Mouse (Mus musculus) thymus, postnatal 25 days (tissue): Measurements from ENCODE around the gene Grin3a.

Source experiments
- DNase-seq: peaks from one replicate; pipeline ENCODE4 v3.0.0; 2022

Grin3a gene

DNA sequence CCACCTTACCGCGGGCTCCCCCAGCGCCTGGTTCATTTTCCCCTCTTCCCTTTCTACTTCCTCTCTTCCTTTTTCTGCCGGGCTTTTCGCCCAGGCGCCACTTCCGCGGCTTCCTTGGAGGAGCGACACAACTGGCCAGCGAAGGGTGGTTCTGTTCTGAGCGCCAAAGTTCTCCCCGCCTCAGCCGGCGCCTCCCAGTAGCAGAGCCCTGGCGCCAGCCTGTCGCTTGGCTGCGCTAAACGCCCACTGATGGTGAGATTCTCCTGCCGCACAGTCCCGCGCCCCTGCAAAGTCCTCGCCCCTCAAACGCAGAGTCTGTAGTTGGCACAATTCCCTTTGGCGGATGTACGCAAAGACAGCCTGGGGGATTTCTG lies at the start of gene Grin3a:
Gene Grin3a (minus strand): TSS at position 133 of the 374 bp plus-strand sequence.
- DNase-seq: no peak

DNA sequence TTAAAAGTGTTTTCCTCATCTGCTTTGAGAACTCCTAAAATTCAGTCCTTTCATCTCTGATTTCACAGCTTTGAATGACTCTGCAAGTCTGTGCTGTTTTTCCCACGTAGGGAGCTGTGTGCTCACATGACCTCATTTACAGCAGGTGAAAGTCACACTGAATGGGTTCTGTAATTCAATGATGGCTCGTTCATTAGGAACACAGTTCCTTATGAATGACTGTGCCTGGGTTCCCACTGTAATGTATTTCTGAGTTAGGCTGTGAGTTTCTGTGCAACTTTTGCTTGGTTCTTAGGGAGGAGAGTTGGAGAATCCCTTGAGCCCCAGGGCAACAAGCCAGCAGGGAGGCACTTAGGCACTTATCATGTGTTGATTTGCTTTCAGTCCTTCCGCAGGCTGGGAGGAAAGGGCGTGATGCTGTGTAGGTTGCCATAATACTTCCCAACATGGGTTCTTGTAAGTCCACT lies 46.3 kb upstream of the Grin3a start:
- DNase-seq: no peak

DNA sequence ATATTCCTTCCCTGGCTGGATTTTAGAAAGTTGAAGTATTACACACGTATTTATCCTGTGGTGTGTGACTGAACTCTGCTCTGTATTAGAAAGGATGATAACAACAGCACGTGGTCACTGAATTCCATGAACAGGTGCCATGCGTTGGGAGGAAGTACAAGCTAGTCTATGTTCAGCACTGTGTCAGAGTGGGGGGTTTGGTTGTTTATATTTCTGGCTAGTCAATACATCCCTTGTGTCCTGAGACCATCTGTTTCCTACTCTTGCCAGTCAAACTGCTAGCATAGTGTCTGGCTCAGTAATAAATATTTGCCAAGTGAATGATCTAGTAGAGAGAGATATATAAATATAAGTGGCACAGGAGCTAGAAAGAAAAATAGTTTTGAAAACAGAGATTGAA lies 31.5 kb upstream of the Grin3a start:
- DNase-seq: no peak

DNA sequence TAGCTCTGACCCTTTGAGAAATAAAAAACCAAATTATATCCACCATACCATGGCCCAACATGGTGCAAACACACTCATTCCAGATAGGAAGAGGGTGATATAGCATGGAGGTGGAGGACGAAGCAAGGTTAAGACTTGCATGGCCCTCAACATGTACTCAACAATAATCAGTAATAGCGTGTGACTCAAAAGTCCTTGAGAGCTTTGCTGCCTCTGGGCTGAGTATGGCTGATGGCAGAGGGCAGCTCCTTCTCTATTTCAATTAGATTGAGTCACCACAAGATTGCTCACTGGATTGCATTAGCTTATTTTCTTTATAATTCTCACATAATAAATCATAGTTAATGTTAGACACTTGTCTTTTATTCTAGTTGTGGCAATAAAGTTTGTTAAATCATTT lies 15.1 kb upstream of the Grin3a start:
- no peak for DNase-seq

DNA sequence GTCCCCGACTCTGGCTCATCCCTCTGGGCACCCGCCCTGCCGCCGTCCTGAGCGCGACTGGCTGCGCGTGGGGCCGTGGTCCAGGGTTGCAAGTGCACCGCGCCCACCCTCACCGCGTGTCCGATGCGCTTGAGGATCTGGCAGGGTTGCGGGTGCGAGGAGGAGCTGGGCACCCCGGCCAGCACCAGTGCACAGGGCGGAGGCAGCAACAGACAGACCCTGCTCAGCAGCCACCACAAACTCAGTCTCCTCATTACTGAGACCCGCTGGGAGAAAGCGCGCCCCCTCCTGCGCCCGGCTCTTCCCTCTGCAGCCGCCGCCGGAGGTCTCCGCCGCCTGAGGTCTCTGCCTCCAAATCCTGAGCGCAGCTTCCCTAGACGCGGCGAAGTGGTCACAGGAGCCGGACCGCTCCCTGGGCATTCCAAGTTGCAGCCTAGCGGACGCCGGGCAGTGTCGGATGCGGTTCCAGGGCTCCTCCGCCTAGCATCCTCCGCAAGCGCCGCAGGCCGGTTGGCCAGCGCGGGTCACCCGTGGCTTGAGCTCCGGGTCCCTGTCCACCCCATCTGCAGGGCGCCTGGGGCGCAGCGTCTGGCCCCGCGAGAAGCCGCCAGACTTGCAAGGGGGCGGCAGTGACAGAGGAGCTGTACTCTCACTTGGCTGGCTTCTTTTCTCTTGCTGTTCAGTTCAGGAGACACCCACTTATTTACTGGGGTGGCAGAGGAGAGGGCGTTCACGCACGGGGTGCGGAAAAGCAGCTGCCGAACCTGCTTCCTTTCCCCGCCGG lies 524 bp downstream of the Grin3a start:
- DNase-seq: no peak

DNA sequence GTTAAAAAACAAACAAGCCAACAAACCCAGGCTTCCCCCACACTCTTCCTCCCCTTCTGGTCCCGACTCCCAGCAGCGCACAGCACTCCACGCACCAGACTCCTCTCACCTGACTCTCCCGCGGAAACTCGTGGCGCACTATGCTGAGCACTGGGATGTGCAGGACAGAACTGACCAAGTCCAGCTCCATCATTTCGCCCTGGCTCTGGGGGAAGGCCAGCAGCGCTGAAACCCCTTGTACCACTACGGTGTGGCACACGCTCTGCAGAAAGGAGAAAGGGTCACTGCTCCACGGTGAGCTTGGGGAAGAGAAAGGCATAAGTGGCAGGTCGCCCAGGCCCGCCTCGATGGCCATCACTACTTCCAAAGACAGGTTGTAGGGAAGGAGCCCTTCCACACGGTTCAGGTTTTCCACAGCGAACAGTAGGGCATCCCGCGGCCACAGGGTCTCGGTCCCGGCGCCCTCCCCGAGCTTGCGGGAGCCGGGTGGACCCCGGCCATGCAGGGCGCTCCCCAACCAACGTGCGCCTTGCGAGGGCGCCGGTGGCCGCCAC lies 1.2 kb downstream of the Grin3a start:
- no peak for DNase-seq

DNA sequence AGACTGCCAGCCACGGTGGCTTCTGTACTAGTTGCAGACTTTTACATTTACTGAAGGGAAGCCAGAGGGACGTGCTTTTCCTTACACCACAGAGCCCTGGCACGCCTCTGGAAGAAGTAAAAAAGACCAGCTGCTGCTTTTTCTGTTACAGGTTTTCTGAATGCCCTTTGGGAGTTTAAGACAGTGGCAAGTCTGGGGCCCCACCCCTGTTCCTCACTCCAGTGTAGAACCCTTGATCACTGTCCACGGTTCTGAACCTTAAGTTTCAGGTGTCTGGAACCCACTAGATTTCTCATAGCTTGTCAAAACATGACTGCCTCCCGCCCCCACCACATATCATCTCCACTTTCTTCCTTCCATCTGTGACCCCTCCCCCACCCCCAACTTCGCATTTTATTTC lies 1.8 kb downstream of the Grin3a start:
- DNase-seq: no peak

DNA sequence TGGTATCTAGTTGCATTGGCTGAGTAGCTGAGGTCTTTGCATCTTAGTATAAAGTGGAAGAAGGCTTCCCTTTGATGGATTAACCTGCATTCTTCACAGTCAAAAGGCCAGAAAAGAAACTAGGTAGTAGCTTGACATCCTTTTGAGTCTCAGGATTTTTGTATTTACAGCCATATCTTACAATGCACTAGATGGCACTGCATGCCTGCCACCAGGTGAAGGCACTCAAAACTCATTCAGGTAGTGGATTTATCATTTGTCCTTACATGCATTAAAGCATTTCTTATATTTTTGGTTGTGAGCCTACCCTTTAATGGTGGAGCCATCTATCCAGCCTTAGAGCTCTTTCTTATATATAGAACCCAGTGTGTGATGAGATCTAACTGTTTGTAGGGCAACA lies 13.5 kb downstream of the Grin3a start:
- DNase-seq: no peak

DNA sequence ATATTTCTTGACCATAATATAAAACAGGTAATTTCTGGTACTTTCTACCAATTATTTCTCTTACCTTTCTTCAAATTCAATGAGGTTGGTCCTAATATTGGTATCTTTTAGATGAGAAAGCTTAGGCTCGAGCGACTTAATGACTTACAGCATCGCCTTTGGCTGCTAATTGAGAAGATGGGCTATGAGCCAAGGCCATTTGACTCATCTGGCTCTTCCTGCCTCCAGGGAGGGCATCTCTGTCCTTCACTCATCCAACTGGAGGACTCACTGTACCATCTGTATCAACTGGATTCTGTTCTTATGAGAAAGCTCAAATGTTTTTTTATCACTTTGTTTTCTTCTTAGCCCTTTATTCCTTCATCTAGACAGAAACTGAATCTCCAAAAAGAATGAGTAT lies 31.7 kb downstream of the Grin3a start:
- DNase-seq: no peak

DNA sequence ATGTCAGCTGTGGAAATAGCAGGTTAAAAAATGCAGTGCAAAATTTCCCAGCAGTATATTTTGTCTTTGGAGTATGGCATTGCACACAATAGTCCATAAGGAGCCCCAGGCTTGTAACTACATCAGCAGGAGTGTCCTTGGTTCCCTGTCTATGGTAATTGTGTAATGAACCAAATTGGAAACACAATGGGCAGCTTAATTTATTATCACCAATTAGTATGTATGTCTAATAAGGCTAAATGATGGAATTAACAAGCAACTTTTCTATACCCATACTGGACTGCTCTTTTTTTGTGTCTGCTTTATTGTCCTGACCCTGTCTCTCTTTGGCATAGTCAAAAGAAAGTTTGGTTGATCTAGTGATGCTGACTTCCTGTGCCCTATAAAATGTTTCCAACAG lies 38.8 kb downstream of the Grin3a start:
- DNase-seq: no peak

DNA sequence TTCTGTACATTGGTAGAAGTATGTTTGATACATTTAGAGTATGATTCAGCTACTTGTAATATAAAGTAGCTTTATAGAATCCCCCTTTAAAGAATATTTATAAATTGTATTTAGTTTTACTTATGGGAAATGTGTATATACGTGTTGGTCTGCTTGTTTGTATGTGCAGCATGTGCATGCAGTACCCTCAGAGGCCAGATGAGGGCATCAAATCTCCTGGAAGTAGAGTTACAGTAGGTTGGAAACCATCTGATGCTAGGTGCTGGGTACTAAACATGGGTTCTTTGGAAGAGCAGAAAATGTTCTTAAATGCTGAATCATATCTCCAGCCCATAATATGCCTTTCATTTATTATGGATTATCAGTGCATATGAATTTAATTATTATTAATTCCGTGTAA lies 46.2 kb downstream of the Grin3a start:
- no peak for DNase-seq

DNA sequence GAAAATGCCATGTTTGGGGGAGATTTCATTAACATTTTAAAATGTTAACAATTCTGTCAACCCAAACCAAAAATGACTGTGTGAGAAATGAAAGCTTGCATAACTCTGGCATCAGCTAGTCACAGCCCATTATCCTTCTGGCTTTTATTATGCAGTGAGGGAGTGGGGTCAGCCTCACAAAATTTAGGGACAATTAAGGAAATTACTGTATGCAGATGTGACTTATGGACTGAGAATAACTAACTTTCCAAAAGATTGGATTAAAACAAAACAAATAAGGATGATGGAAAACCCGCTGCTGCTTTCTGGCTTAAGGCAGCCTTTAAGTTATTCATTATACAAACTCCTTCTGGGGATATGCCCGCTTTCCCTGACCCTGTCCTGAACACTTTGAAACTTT lies 56.6 kb downstream of the Grin3a start:
- DNase-seq: no peak

DNA sequence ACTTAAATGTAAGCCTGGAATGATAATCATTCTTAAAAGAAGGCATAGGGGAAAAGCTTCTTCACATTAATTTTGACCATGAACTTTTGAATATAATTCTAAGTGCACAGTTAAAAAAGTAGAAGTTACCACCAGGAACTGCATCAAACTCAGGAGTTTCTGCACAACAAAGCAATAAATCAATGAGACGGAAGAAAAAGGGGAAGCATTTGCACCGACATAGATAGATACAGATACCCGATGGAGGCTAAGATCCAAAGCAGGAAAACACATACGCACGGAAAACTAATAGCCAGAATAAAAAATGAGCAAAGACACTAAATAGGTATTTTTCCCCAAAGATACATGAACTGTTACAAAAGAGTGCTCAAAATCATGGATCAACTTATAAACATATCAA lies 102.7 kb downstream of the Grin3a start:
- DNase-seq: no peak

DNA sequence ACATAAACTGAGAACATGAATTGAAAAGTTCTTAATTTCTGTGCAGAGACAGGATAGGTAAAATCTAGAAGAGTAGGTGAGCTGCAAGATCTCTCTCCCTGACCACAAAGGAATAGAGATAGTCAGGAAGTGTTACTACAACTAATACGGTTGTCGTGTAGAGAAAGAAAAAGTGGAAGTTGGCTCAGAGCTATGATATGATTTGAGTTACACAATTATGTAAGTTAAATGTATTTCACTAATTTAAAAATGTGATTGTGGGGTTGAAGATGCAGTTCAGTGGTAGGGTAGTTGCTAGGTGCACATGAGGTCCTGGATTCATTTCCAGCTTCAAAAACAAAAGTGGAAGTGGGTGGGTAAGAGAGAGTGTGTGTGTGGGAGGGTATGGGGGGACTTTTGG lies 103.6 kb downstream of the Grin3a start:
- DNase-seq: no peak

DNA sequence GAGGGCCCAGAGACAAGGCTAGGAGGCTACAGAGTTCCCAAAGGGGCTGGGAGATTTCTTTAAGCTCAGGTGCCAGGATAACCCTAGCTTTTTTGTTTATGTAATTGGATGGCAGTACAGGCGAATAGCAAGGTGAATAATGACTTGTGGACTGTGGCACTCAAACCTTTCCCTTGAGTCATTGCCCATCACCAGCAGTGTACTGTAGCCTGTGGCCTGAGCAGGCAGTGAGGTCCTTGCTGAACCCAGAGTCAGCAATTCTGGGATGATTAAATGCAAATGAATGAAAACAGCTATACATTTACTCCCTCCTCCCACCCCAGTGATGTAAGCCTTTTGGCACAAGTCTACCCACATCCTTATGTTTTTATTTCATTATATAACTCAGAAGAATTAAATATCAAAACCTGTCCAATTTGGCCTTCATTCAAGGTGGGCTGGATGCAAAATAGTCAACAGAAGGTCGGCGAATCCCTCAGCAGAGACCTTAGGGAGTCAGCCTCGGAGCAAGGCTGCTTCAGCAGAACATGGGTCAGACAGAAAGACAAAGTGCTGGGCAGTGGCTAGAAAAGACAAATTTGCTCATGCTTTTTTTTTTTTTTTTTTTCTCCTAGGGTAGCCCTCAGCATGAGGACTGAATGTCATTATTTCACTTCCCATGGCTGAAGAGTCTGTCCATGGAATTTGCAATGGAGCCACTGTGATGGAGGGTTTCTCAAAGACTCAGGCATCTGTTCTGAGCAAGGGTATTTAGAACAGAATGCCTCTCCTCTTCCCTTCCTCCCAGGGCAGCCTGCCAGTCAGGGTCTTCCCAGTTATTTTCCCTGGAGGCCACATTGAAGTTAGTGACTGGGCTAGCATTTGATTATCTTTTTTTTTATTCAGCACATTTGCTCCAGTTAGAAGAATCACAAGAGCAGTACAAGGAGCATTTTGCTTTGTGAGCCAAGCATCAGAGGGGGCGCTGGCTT lies 104.5 kb downstream of the Grin3a start:
- DNase-seq: no peak

DNA sequence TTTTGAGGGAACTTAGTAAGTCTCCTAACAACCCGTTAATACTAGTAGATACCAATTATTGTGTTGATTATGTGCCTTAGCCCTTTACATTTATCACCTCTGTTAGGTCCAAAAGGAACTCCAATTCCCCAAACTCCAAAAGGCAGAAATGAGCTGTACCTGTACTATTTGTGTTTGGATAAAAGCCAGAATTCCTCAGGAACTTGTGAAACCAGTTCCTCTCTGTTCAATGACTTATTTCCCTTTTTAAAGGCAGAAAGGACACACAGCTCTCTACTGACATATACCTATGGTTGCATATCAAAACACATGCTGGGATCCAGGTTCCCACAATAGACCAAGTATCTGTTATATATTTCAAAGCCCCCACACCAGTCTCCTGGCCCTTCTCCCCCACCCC lies 106.0 kb downstream of the Grin3a start:
- no peak for DNase-seq

DNA sequence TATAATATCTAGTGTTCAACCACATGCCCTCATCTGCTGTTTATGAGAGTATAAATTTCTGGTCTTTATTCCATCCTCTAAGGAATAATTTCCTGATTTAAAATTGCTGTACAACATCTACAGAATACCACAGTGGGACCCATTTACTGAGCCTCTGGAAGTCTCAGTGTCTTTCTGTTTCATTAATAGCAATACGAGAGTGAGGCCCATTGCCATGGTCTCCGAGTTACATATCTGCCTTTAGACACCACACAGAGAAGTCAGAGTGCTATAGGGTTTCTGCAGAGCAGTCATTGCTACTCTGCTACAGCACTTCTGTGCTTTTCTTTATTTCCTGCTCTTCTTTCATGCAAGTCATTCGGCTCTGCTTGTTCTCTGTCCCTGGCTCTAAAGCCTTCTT lies 116.2 kb downstream of the Grin3a start:
- no peak for DNase-seq

DNA sequence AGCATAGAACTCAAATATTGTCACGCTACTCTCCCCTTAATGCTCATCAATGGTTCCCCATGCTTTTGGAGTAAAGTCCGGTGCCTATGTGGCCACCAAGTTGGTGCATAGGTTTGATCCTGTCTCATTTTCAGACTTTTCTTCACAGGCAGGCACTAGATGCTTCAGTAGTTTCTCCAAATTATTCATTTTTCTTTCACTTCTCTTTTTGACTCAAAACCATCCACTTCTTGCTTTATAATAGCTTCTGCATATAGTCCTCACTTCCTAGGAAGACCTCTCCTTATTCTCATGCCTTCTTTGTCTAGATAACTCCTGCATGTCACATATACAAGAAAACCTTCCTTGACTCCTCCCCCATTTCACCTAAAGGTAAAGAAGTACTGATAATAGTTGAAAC lies 121.6 kb downstream of the Grin3a start:
- DNase-seq: no peak

DNA sequence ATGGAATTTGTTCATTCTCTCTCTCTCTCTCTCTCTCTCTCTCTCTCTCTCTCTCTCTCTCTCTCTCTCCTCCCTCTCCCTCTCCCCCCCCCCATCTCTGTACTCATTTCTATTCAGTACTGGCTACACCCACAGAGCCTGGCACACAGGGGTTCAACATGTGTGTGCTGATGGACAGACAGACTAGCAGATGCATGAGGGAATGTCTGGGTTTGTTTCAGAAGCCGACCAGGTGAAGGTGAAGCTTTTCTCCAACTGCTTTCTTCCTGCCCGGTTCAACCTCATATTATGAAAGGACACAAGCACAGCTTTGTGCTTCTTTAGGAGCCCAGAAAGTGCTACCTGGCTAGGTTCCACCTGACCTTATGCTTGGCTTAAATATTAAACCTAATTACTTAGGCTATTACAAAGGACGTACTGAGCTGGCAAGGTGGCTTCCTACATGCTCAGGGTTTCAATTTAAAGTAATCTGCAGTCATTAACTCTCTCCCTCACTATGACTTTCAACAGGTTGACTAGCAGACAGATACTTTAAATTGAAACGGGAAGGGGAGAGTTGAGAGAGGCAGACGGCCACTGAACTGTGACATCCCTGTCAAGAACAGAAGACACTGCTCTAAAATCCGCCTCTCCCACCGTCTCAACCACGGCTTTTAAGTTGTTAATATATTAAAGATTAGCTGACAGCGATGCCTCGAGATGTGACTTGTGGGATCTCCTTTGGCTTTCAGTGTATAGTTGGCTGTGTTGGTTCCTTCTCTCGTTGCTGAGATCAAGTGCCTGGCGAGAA lies 153.9 kb downstream of the Grin3a start:
- DNase-seq: no peak

DNA sequence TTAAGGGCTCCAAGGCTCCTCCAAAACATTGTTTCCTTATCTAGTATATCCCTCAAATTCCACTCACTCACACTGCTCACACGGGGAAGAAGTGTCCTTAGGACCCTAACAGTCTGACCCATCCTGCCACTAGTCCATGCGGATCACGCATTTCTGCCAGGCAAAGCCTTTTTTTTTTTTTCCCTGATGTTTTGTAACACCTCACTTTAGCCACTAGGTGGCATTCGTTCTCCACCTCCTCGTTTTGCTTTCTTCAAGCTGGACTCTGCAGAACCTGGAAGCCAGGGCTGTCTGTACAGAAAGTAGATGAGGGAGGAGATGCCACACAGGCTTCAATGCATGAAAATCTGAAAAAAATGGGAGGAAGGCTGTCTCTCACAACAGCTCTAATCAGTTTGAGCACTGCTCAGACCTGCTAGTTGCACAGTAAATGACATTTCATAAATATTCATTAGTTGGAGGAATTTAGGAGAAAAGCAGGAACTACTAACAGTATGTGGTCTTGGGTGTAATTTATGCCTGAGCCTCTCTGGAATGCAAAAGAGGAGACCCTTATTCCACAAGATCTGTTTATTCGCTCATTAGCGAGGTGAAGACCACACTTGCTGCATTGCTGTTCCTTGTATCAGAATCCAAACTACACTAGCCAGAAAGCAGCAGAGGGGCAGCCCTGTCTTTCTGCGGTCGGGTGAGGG lies 156.8 kb downstream of the Grin3a start:
- peak; percentile 6 for DNase-seq

DNA sequence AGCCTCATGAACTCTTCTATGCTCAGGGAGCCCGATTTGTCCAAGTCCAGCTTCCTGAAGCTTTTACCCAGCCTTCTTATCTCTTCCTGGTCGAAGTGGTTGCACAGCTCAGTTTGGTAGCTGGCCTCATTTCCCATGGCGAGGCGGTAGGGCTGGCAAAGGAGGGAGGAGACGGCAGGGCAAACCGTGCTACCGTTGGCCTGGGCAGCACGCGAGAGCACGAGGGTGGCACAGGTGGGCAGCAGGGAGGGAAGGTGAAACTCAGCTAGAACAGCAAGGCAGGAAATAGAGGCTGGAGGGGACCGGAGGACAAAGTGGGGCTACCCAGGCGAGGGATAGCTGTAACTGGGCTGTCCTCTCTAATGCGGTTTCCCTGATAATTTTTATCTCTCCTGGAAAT lies 163.7 kb downstream of the Grin3a start, which contains the start of gene Ppp3r2:
Gene Ppp3r2 (minus strand): TSS at position 213 of the 400 bp plus-strand sequence.
- no peak for DNase-seq
